Mouse (Mus musculus) cerebellum, adult 2 months (tissue): Measurements from ENCODE around the gene Mobp. TPM values are rescaled to one million over a fixed set of nuclear protein-coding genes. Genes with fewer than 3 reads are reported as not detected.
A peak's percentile ranks its signal among the peaks of the same experiment; 100 is the strongest.
"Not testable (repeated sequence)": the region's sequence is repeated elsewhere in the genome, so short reads cannot be mapped to it uniquely, and the experiment has no call there.

Experiments used
- DNase-seq, 2 experiments: peaks; one replicate each; pipeline ENCODE4 v3.0.0; 2021
- H3K27ac ChIP-seq: fragments of 200-500 bp; 2 replicates; pipeline ENCODE4 v1.5.1; 2012; ENCODE audit warnings: low read length, control low read depth, inconsistent platforms; ENCODE audit not compliant: insufficient read depth
- H3K27me3 ChIP-seq: fragments of 200-500 bp; 2 replicates; pipeline ENCODE4 v1.6.1; 2012; ENCODE audit warnings: inconsistent platforms, mild to moderate bottlenecking, low read length, moderate library complexity; ENCODE audit not compliant: control insufficient read depth, insufficient read depth
- H3K4me1 ChIP-seq: fragments of 200-500 bp; 2 replicates; pipeline ENCODE4 v1.6.1; 2011; ENCODE audit warnings: low read length; ENCODE audit not compliant: control insufficient read depth, insufficient read depth
- H3K4me3 ChIP-seq: fragments of 200-500 bp; replicated peaks from 2 replicates; pipeline ENCODE3; 2011; ENCODE audit warnings: mild to moderate bottlenecking, low read depth, low read length, control low read depth; ENCODE audit not compliant: insufficient read depth
- CTCF ChIP-seq: fragments of 200-500 bp; IDR thresholded peaks from 2 replicates; pipeline ENCODE4 v1.5.1; 2011; ENCODE audit warnings: low read depth, mild to moderate bottlenecking, control low read depth, low read length, moderate library complexity, borderline replicate concordance; ENCODE audit not compliant: insufficient read depth
- POLR2A ChIP-seq: fragments of 200-500 bp; IDR thresholded peaks from 2 replicates; pipeline ENCODE4 v1.6.1; 2011; ENCODE audit warnings: low read length, control low read depth, borderline replicate concordance; ENCODE audit not compliant: insufficient read depth
- WGBS: fragments of 180-500 bp; shearing (Covaris S2); methylation state at CpG from one replicate; pipeline ENCODE4 v1.1.7; 2018; 5-methylcytosine and 5-hydroxymethylcytosine counted together
- polyA plus RNA-seq: library from polyadenylated mRNA; depleted of rRNA; stranded (reverse); fragments of >200 nt; gene quantifications from 2 replicates; pipeline ENCODE4 v1.2.3, GENCODE M21; 2012; rRNA removed

Gene Mobp
- polyA plus RNA-seq, result 1,427 and 1,761 TPM in 2 replicates

DNA sequence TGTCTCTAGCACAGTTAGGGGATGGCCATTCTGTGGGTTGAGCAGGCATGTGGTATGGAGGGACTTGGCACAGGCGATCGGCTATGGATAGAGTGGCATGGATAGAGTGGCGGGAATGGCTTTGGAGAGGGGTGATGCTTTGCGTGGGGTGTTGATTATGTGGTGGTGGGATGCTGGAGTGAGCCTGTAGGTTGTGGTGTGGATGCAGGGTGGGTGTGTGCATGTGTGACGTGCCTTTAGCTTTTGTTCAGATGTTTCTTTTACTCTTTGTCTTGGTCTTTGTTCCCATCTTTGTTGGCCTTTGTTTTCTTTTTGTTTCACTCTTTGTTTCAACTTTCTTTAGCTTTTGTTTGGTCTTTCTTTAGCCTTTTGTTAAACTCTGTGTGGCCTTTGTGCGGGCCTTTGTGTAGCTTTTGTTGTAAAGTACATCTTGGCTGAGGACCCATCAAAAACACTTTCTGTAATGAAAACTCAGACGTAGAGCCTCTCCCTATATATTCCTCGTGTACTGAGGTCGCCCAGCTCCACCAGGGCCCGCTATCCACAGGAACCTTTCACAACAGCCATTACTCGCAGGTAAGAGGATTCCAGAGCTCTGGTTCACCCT lies at the start of gene Mobp:
Gene Mobp (plus strand): TSS at position 486 of the 607 bp plus-strand sequence.
- 39% methylated on average over 11 of the region's 11 CpGs for WGBS
- H3K27me3 ChIP-seq, result no peaks in the 10 kb centered on the region
- DNase-seq, result no peak
- H3K4me3 ChIP-seq, result peak within 1 kb of the TSS; percentile 39
- H3K27ac ChIP-seq, result peak within 1 kb of the TSS; percentile 19; the same call in 1 of the 2 replicates
- TF ChIP-seq POLR2A (no peak), CTCF (no peak)
- H3K4me1 ChIP-seq, result no peaks in the 10 kb centered on the region

DNA sequence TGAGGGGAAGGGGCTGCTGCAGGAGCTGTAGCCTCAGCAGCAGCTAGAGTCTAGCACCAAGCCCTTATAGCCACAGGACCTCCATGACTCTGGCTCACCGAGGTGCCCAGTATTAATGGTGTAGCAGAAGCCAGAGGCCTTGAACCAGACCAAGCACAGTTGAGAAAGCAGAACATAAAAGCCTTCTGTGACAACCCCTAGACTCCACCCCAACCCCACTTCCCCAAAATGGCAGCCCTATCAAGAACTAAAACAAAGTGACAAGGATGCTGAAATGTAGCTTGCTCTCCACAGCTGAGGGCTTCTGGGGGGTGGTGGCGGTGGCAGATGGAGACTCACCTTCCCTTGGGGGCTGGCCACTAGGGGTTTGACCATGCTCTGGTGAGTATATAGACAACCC lies 48.3 kb upstream of the Mobp start:
- TF ChIP-seq CTCF (no peak), POLR2A (no peak)
- no peak overlapping the region for H3K27ac ChIP-seq
- no peaks in the 10 kb centered on the region for H3K4me1 ChIP-seq
- DNase-seq, result no peak
- H3K4me3 ChIP-seq, result no peak overlapping the region
- no peaks in the 10 kb centered on the region for H3K27me3 ChIP-seq
- 92% methylated on average over 2 of the region's 2 CpGs for WGBS

DNA sequence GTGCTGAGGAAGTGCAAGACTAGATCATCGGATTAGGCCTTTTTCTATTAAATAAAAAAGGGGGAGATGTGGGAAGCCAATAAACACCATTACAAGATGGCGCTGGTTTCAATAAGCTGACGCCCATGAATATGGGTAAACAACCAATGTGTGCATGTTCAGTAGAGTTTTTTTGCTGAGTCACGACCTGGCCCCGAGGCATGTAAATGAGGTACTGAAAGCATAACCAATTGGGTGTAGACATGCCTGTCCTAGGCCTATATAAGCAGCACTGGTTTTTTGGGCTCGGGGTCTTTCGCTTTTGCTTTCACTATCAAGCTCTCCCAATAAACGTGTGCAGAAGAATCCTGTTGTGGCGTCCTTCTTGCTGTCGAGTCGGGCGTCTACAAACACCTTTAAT lies 40.6 kb upstream of the Mobp start:
- H3K27me3 ChIP-seq, H3K4me3 ChIP-seq, H3K27ac ChIP-seq, DNase-seq, H3K4me1 ChIP-seq: not testable (repeated sequence)
- WGBS, result 95% methylated on average over 12 of the region's 12 CpGs

DNA sequence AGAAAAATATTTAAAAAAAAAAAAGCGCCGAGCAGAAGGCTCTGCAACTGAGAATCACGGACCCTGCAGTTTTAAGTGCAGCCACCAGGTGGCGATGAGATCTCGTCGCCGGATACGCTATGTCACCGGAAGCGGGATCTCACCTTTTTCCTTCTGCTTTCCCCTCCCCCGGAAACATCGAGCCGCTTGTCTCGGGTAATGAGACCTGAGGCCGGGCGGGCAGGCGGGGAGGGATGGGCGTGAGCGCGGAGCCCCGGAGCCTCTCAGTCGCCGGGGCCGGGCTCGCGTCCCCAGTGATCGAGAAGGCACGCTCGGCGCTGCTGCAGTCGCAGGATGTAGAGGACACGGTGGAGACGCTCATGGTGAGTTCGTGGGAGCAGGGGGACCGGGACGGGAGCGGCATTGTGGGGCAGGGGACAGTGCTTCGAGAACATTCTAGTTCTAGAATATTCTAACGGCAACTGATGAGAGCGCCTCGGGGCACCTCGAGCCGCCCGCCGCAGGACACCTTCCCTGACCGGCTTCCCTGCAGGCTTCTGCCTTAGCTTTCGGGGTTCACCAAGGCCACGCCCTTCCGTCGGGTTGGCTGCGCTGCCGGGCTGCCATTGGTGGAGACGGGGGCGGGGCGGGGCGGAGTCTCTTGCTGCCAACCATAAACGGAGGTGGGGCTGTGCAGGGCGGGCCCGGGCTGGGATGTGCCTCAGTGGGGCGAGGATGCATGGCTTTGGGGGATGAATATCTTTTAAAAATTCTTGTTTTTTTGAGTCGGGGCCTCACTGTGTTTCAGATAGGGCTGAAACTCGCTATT lies 39.1 kb upstream of the Mobp start, which contains the start of gene Slc25a38:
Gene Slc25a38 (plus strand): TSS at position 164 of the 808 bp plus-strand sequence.
- Histone ChIP-seq H3K27me3 (no peaks in the 10 kb centered on the region), H3K4me3 (peak within 1 kb of the TSS; percentile 93), H3K27ac (peak within 1 kb of the TSS; percentile 79; the same call in 1 of the 2 replicates), H3K4me1 (peaks cover 13% of the 10 kb centered on the region)
- peak; percentile 95 to 96 for DNase-seq
- WGBS, result under 1% methylated on average over 62 of the region's 62 CpGs
- TF ChIP-seq CTCF, result peak; percentile 73; the same call in 1 of the 2 replicates
- peak; percentile 68 for TF ChIP-seq POLR2A

DNA sequence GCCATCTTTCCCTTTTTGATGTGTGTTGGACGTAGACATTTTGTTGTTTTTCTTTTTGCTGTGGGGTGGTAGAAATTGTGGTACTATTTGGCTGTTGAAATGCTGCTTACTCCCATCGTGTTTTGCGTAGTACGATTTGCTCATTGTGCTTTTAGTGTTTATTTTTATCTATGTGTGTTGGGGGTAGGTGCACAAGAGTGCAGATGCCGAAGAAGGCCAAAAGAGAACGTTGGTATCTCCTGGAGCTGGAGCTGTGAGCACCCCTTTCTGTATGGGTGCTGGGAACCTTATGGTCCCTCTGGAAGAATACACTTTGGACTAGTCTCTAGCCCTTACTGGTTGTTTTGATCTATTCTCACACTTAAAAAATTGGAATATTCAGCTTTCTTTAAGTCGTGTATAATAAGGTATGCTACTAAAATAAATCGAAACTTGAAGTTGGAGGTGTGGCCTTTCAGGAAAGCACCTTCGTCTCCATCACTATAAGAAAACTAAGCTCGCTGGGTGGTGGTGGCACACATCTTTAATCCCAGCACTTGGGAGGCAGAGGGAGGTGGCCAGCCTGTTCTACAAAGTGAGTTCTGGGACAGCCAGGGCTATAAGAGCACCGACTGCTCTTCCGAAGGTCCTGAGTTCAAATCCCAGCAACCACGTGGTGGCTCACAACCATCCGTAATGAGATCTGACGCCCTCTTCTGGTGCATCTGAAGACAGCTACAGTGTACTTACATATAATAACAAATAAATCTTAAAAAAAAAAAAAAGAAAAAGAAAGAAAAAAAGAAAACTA lies 38.2 kb upstream of the Mobp start:
- WGBS, result 68% methylated on average over 15 of the region's 15 CpGs
- Histone ChIP-seq H3K27ac (no peak overlapping the region; the same call in 1 of the 2 replicates), H3K27me3 (no peaks in the 10 kb centered on the region), H3K4me3 (peak overlapping the region; percentile 93), H3K4me1 (peaks cover 16% of the 10 kb centered on the region)
- TF ChIP-seq CTCF, result no peak
- TF ChIP-seq POLR2A, result no peak
- DNase-seq, result no peak

DNA sequence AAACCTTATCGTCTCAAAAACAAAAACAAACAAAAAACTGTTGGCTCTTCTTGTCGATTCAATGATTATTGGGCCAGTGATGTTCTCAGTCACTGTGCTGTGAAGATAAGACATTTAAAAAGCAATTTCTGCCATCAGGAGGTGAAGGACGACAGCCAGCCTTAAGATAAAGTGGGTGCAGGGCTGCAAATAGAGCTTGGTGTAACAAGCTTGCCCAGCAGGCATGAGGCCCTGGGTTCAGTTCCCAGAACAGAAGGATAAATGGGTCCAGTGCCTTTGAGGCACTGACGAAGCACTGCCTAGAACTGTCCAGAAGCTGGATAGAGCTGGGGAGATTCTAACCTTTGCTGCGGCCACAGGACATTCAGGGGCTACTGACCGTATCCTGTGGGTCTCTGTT lies 37.0 kb upstream of the Mobp start:
- Histone ChIP-seq H3K4me1 (peaks cover 16% of the 10 kb centered on the region), H3K4me3 (no peak overlapping the region), H3K27me3 (no peaks in the 10 kb centered on the region), H3K27ac (no peak overlapping the region)
- TF ChIP-seq CTCF (no peak), POLR2A (no peak)
- 92% methylated on average over 6 of the region's 6 CpGs for WGBS
- no peak for DNase-seq

DNA sequence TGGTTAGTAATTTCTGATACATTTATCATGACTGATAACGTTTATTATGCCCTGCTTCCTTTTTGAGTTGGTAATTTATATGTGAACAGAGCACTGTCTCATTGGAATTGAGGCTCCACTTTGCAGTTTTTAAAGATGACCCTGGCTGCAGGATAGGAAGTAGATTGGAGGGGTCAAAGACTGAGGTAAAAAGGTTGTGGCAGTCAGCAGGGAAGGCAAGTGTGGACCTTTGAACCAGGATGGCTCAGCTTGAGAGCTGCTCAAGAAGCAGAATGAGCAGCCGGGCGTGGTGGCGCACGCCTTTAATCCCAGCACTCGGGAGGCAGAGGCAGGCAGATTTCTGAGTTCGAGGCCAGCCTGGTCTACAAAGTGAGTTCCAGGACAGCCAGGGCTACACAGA lies 36.1 kb upstream of the Mobp start:
- no peak for DNase-seq
- H3K4me1 ChIP-seq, result peaks cover 16% of the 10 kb centered on the region
- TF ChIP-seq POLR2A, result no peak
- TF ChIP-seq CTCF, result no peak
- no peak overlapping the region for H3K4me3 ChIP-seq
- no peaks in the 10 kb centered on the region for H3K27me3 ChIP-seq
- no peak overlapping the region for H3K27ac ChIP-seq
- WGBS, result 91% methylated on average over 7 of the region's 7 CpGs
